Mouse (Mus musculus): Measurements from ENCODE around the gene Trpm5.

The Trpm5 gene

DNA sequence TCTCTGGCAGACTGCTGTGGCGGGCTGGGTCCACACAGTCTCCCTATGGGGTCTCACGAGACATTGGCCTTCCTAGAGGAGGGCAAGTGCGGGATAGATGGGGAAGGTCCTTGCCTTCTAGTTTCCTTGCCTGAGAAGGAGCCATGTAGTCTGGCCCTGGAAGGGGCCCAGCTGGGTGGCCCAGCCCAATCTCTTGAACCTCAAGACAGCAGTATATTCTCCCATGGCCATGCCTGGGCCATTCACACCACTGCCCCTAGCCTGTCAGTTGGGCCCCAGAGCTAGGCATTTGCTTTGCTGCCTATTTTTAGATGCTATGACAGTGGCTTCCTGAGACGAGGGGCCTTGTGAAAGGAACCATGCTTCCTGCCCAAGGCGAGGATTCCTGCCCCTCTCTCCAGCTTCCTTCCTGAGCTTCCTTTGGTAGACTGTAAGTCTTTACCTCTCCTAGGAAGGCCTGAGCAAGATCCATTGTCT is 36.2 kb downstream of the Trpm5 start:
- no peak for DNase-seq (ENCODE audit: low read depth)

- DNase-seq (ENCODE audit: low read depth), result no peak
Observed at GRCm38 (mm10) chr7:143057667-143058220, 36.7 kb downstream of the Trpm5 start.

- no peak for DNase-seq (ENCODE audit: low read depth)
Observed at GRCm38 (mm10) chr7:143057023-143057422, 37.4 kb downstream of the Trpm5 start.

DNA sequence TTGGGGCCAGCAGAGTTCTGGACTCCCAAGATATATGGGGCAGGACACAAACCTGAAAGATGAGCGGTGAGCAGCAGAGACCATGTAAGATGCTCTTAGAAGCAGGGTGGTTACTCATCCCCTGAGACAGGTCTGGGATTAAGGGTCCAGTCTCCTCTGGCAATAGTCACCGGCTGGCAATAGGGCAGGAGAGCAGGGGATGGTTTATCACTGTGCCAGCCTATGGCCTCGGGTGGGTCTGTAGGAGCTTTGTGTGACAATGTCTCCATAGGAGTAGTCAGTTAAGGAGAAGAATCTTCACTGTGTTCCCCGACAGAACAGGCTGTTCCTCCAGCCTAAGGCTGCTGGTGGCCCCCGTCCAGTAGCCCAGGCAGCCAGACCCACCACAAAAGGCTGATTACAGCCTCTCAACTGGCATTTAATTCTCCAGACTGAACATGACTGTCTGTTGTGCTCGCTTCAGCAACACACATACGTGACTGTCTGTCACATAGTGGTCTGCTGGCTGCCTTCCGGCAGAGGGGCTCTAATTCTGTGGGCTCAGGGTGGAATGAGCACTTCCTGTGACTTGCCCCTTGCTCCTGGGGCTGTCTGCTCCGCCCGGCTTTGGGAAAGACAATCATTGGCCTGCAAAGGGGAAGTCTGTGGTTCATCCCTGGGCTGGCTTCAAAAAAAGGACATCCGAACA is 38.8 kb downstream of the Trpm5 start:
- DNase-seq (ENCODE audit: low read depth), result no peak

GRCm38 (mm10) chr7:143055001-143055400 is 39.4 kb downstream of the Trpm5 start:
- DNase-seq (ENCODE audit: low read depth), result no peak

GRCm38 (mm10) chr7:143054612-143054965 is 39.9 kb downstream of the Trpm5 start:
- DNase-seq (ENCODE audit: low read depth), result no peak

GRCm38 (mm10) chr7:143053961-143054611 is 40.4 kb downstream of the Trpm5 start:
- no peak for DNase-seq (ENCODE audit: low read depth)

GRCm38 (mm10) chr7:143053008-143053899 is 41.2 kb downstream of the Trpm5 start:
- DNase-seq (ENCODE audit: low read depth), result no peak

GRCm38 (mm10) chr7:143052626-143053007 is 41.8 kb downstream of the Trpm5 start, which contains the start of gene Cd81:
Cd81 (plus strand) TSS chr7:143052739.
- no peak for DNase-seq (ENCODE audit: low read depth)

- DNase-seq (ENCODE audit: low read depth), result no peak
Observed at GRCm38 (mm10) chr7:143051316-143051715, 43.1 kb downstream of the Trpm5 start.

GRCm38 (mm10) chr7:143049841-143050816 is 44.3 kb downstream of the Trpm5 start:
- DNase-seq (ENCODE audit: low read depth), result no peak

- no peak for DNase-seq (ENCODE audit: low read depth)
Observed at GRCm38 (mm10) chr7:143049331-143049730, 45.1 kb downstream of the Trpm5 start.

GRCm38 (mm10) chr7:143046358-143046757 is 48.1 kb downstream of the Trpm5 start:
- no peak for DNase-seq (ENCODE audit: low read depth)

GRCm38 (mm10) chr7:143044826-143045206 is 49.6 kb downstream of the Trpm5 start:
- no peak for DNase-seq (ENCODE audit: low read depth)

GRCm38 (mm10) chr7:143044049-143044825 is 50.2 kb downstream of the Trpm5 start:
- no peak for DNase-seq (ENCODE audit: low read depth)

DNA sequence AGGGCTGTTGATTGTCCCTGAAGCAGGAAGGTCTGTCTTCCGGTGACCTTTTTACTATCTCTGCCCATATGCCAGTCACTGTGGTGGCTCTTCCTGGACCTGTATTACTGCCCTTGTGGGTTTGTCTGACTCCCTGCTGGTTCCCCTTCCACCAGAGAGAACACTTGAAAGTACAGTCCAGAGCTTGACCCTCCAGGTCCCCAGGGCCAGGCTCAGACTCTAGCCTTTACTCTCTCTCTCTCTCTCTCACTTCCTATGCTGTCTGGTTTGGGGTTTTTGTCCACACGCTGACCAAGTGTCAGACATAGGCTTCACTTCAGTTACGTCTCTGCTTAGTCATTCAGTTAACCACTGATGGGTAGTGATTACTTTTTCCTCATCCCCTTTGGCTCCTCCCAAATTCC is 51.5 kb downstream of the Trpm5 start:
- no peak for DNase-seq (ENCODE audit: low read depth)

- DNase-seq (ENCODE audit: low read depth), result no peak
Observed at GRCm38 (mm10) chr7:143042089-143042488, 52.4 kb downstream of the Trpm5 start.

- no peak for DNase-seq (ENCODE audit: low read depth)
Observed at GRCm38 (mm10) chr7:143041138-143041822, 53.2 kb downstream of the Trpm5 start.

DNA sequence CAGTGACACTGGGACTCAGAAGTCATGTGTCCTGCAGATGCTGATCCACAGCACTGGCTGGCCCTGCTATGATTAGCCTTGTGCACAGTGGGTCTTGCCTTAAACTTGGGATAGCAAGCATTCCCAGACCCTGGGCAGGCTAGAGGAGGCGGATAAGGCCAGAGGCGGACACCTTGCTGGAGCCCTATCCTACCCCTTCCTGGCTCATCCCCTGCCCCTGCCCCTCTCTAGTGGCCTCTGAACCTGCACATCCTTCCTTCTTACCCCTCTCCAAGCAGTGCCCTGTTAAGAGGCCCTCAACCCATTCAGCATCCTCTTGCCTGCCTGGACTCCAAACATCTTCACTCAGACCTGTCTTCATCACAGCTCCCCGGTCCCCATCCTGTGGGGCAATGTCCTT is 53.9 kb downstream of the Trpm5 start:
- no peak for DNase-seq (ENCODE audit: low read depth)

All from c-Kit-positive CD71-negative TER-119-negative erythroid progenitor cells, embryonic 14.5 days (primary cell).